Mouse (Mus musculus) megakaryocyte-erythroid progenitor cell, adult 5-6 weeks (primary cell): ENCODE results near the gene Prss21. TPM values are rescaled to one million over a fixed set of nuclear protein-coding genes. Genes with fewer than 3 reads are reported as not detected.
"Not testable (repeated sequence)": the region's sequence is repeated elsewhere in the genome, so short reads cannot be mapped to it uniquely, and the experiment has no call there.

Experiments
- ATAC-seq: replicated peaks from 2 replicates; pipeline ENCODE4 v1.8.0; 2016; ENCODE audit warnings: mild to moderate bottlenecking, inconsistent platforms; ENCODE audit not compliant: severe bottlenecking, poor library complexity, low FRiP score, low TSS enrichment
- total RNA-seq, 2 experiments: library from RNA; stranded (forward) in 1 of 2; stranded (reverse) in 1 of 2; fragments of 200-1000, 215-1000 nt in 1 of 2; fragments of >200 nt in 1 of 2; fragmentation: Nextera tagmentation in 1 of 2; gene quantifications; 2 replicates each; pipeline ENCODE4 v1.2.3; 2014 to 2017

The Prss21 gene
- total RNA-seq, 2 experiments from 2014 or later = not detected

GRCm38 (mm10) chr17:23854229-23854765 is 13.6 kb upstream of the Prss21 start:
- no peak for ATAC-seq

GRCm38 (mm10) chr17:23857193-23857592 is 10.7 kb upstream of the Prss21 start:
- ATAC-seq = no peak

- no peak for ATAC-seq
Measured at GRCm38 (mm10) chr17:23857913-23858312, 9.9 kb upstream of the Prss21 start.

- no peak for ATAC-seq
Measured at GRCm38 (mm10) chr17:23862926-23863325, 4.9 kb upstream of the Prss21 start.

GRCm38 (mm10) chr17:23868513-23868912 is 657 bp downstream of the Prss21 start:
- ATAC-seq = no peak

GRCm38 (mm10) chr17:23873884-23874856 is 6.3 kb downstream of the Prss21 start:
- no peak for ATAC-seq

GRCm38 (mm10) chr17:23876741-23877140 is 8.9 kb downstream of the Prss21 start:
- no peak for ATAC-seq

- no peak for ATAC-seq
Measured at GRCm38 (mm10) chr17:23877166-23877565, 9.3 kb downstream of the Prss21 start.

GRCm38 (mm10) chr17:23880576-23880975 is 12.7 kb downstream of the Prss21 start, which contains the start of the genes Dcpp1 and Dcpp2:
Gene Dcpp1, plus strand, starts transcription at chr17:23880876.
Gene Dcpp2, plus strand, starts transcription at chr17:23880880.
- not testable (repeated sequence) for ATAC-seq

- ATAC-seq = not testable (repeated sequence)
Measured at GRCm38 (mm10) chr17:23917158-23917557, 49.3 kb downstream of the Prss21 start, which contains the start of gene Dcpp3. Gene Dcpp3, plus strand, starts transcription at chr17:23917458.

Other genes starting within 250 kb of the Prss21 start
- gene Mmp25, start 222.8 kb upstream of the Prss21 start, total RNA-seq (2014; fragmentation: Nextera tagmentation) = 0.07 TPM in 1 of 2 replicates, not detected in the other
- gene Mmp25, start 222.8 kb upstream of the Prss21 start, total RNA-seq (2017) = not detected in 2 replicates
- not detected in 2 replicates for gene Bicdl2, start 207.6 kb upstream of the Prss21 start, total RNA-seq (2014; fragmentation: Nextera tagmentation)
- not detected in 2 replicates for gene Bicdl2, start 207.6 kb upstream of the Prss21 start, total RNA-seq (2017)
- 44.2 and 56.3 TPM in 2 replicates for gene Hcfc1r1, start 194.5 kb upstream of the Prss21 start, total RNA-seq (2014; fragmentation: Nextera tagmentation)
- gene Hcfc1r1, start 194.5 kb upstream of the Prss21 start, total RNA-seq (2017) = 22.7 and 30.0 TPM in 2 replicates
- 30.3 and 44.7 TPM in 2 replicates for gene Thoc6, start 194.2 kb upstream of the Prss21 start, total RNA-seq (2014; fragmentation: Nextera tagmentation)
- gene Thoc6, start 194.2 kb upstream of the Prss21 start, total RNA-seq (2017) = 40.8 and 47.3 TPM in 2 replicates
- gene Tnfrsf12a, start 190.6 kb upstream of the Prss21 start, total RNA-seq (2014; fragmentation: Nextera tagmentation) = 0.94 and 4.5 TPM in 2 replicates
- gene Tnfrsf12a, start 190.6 kb upstream of the Prss21 start, total RNA-seq (2017) = 10.7 and 15.6 TPM in 2 replicates
- gene Cldn6, start 188.8 kb upstream of the Prss21 start, total RNA-seq (2014; fragmentation: Nextera tagmentation) = not detected in 2 replicates
- gene Cldn6, start 188.8 kb upstream of the Prss21 start, total RNA-seq (2017) = not detected in 2 replicates
- gene Cldn9, start 184.0 kb upstream of the Prss21 start, total RNA-seq (2014; fragmentation: Nextera tagmentation) = not detected in 2 replicates
- not detected in 2 replicates for gene Cldn9, start 184.0 kb upstream of the Prss21 start, total RNA-seq (2017)
- gene 1520401A03Rik, start 145.3 kb upstream of the Prss21 start, total RNA-seq (2014; fragmentation: Nextera tagmentation) = not detected in 2 replicates
- not detected in 2 replicates for gene 1520401A03Rik, start 145.3 kb upstream of the Prss21 start, total RNA-seq (2017)
- 40.3 and 43.8 TPM in 2 replicates for gene Pkmyt1, start 141.7 kb upstream of the Prss21 start, total RNA-seq (2014; fragmentation: Nextera tagmentation)
- gene Pkmyt1, start 141.7 kb upstream of the Prss21 start, total RNA-seq (2017) = 8.1 and 10.6 TPM in 2 replicates
- gene Paqr4, start 127.2 kb upstream of the Prss21 start, total RNA-seq (2014; fragmentation: Nextera tagmentation) = 7.2 and 13.3 TPM in 2 replicates
- gene Paqr4, start 127.2 kb upstream of the Prss21 start, total RNA-seq (2017) = 6.2 and 11.6 TPM in 2 replicates
- 0.52 TPM in 1 of 2 replicates, not detected in the other for gene Kremen2, start 122.2 kb upstream of the Prss21 start, total RNA-seq (2014; fragmentation: Nextera tagmentation)
- not detected in 2 replicates for gene Kremen2, start 122.2 kb upstream of the Prss21 start, total RNA-seq (2017)
- gene Flywch1, start 96.5 kb upstream of the Prss21 start, total RNA-seq (2014; fragmentation: Nextera tagmentation) = 7.6 and 11.7 TPM in 2 replicates
- gene Flywch1, start 96.5 kb upstream of the Prss21 start, total RNA-seq (2017) = 12.5 and 15.4 TPM in 2 replicates
- gene Flywch2, start 82.0 kb upstream of the Prss21 start, total RNA-seq (2014; fragmentation: Nextera tagmentation) = 3.1 and 5.6 TPM in 2 replicates
- gene Flywch2, start 82.0 kb upstream of the Prss21 start, total RNA-seq (2017) = not detected in 2 replicates
- 699 and 735 TPM in 2 replicates for gene Srrm2, start 77.5 kb upstream of the Prss21 start, total RNA-seq (2014; fragmentation: Nextera tagmentation)
- gene Srrm2, start 77.5 kb upstream of the Prss21 start, total RNA-seq (2017) = 134 and 162 TPM in 2 replicates
- gene Elob, start 38.9 kb upstream of the Prss21 start, total RNA-seq (2014; fragmentation: Nextera tagmentation) = 466 and 512 TPM in 2 replicates
- gene Elob, start 38.9 kb upstream of the Prss21 start, total RNA-seq (2017) = 101 and 114 TPM in 2 replicates
- not detected in 2 replicates for gene Prss33, start 32.0 kb upstream of the Prss21 start, total RNA-seq (2014; fragmentation: Nextera tagmentation)
- not detected in 2 replicates for gene Prss33, start 32.0 kb upstream of the Prss21 start, total RNA-seq (2017)
- gene Prss32, start 24.2 kb upstream of the Prss21 start, total RNA-seq (2014; fragmentation: Nextera tagmentation) = not detected in 2 replicates
- gene Prss32, start 24.2 kb upstream of the Prss21 start, total RNA-seq (2017) = not detected in 2 replicates
- not detected in 2 replicates for gene Prss41, start 23.9 kb upstream of the Prss21 start, total RNA-seq (2014; fragmentation: Nextera tagmentation)
- 0.88 TPM in 1 of 2 replicates, not detected in the other for gene Prss41, start 23.9 kb upstream of the Prss21 start, total RNA-seq (2017)
- gene Dcpp1, start 12.8 kb downstream of the Prss21 start, total RNA-seq (2014; fragmentation: Nextera tagmentation) = not detected in 2 replicates
- gene Dcpp1, start 12.8 kb downstream of the Prss21 start, total RNA-seq (2017) = not detected in 2 replicates
- gene Dcpp2, start 12.8 kb downstream of the Prss21 start, total RNA-seq (2014; fragmentation: Nextera tagmentation) = not detected in 2 replicates
- not detected in 2 replicates for gene Dcpp2, start 12.8 kb downstream of the Prss21 start, total RNA-seq (2017)
- not detected in 2 replicates for gene Dcpp3, start 49.4 kb downstream of the Prss21 start, total RNA-seq (2014; fragmentation: Nextera tagmentation)
- gene Dcpp3, start 49.4 kb downstream of the Prss21 start, total RNA-seq (2017) = not detected in 2 replicates
- not detected in 2 replicates for gene Sbp, start 73.6 kb downstream of the Prss21 start, total RNA-seq (2014; fragmentation: Nextera tagmentation)
- not detected in 2 replicates for gene Sbp, start 73.6 kb downstream of the Prss21 start, total RNA-seq (2017)
- gene Sbpl, start 87.2 kb downstream of the Prss21 start, total RNA-seq (2014; fragmentation: Nextera tagmentation) = not detected in 2 replicates
- not detected in 2 replicates for gene Sbpl, start 87.2 kb downstream of the Prss21 start, total RNA-seq (2017)
- gene Prss30, start 112.5 kb downstream of the Prss21 start, total RNA-seq (2014; fragmentation: Nextera tagmentation) = not detected in 2 replicates
- gene Prss30, start 112.5 kb downstream of the Prss21 start, total RNA-seq (2017) = 1.0 TPM in 1 of 2 replicates, not detected in the other
- gene Prss22, start 130.0 kb downstream of the Prss21 start, total RNA-seq (2014; fragmentation: Nextera tagmentation) = not detected in 2 replicates
- not detected in 2 replicates for gene Prss22, start 130.0 kb downstream of the Prss21 start, total RNA-seq (2017)
- gene Prss27, start 170.1 kb downstream of the Prss21 start, total RNA-seq (2014; fragmentation: Nextera tagmentation) = not detected in 2 replicates
- not detected in 2 replicates for gene Prss27, start 170.1 kb downstream of the Prss21 start, total RNA-seq (2017)
- 17.1 and 24.2 TPM in 2 replicates for gene Kctd5, start 205.4 kb downstream of the Prss21 start, total RNA-seq (2014; fragmentation: Nextera tagmentation)
- 20.9 and 21.9 TPM in 2 replicates for gene Kctd5, start 205.4 kb downstream of the Prss21 start, total RNA-seq (2017)